Mouse (Mus musculus) forebrain, postnatal 0 days (tissue): ENCODE measurements around the gene Zic5. TPM values are rescaled to one million over a fixed set of nuclear protein-coding genes. Genes with fewer than 3 reads are reported as not detected.

Source experiments
- ATAC-seq: fragments of 200-750 bp; cut with Nextera tagmentation; 2 replicates; pipeline ENCODE4 v1.8.0; 2017; ENCODE audit warnings: mild to moderate bottlenecking, moderate library complexity
- DNase-seq: peaks from one replicate; pipeline ENCODE4 v3.0.0-alpha.2; 2015
- H3K27ac ChIP-seq: fragments of 300-500 bp; sonication (generic); 2 replicates; pipeline ENCODE4 v1.5.1; 2014; ENCODE audit warnings: low read depth, mild to moderate bottlenecking, antibody characterized with exemption, low read length, moderate library complexity, mixed read lengths
- H3K27me3 ChIP-seq: fragments of 300-500 bp; sonication (generic); 2 replicates; pipeline ENCODE4 v1.6.1; 2014; ENCODE audit warnings: mild to moderate bottlenecking, low read length, mixed read lengths; ENCODE audit not compliant: insufficient read depth
- H3K36me3 ChIP-seq: fragments of 300-500 bp; sonication (generic); 2 replicates; pipeline ENCODE4 v1.6.1; 2014; ENCODE audit warnings: mild to moderate bottlenecking, moderate library complexity; ENCODE audit not compliant: insufficient read depth
- H3K4me1 ChIP-seq: fragments of 300-500 bp; sonication (generic); 2 replicates; pipeline ENCODE4 v1.6.1; 2014; ENCODE audit warnings: antibody characterized with exemption; ENCODE audit not compliant: insufficient read depth
- H3K4me2 ChIP-seq: fragments of 300-500 bp; sonication (generic); 2 replicates; pipeline ENCODE4 v1.6.1; 2014; ENCODE audit warnings: low read depth, mild to moderate bottlenecking, moderate library complexity
- H3K4me3 ChIP-seq: fragments of 300-500 bp; sonication (generic); 2 replicates; pipeline ENCODE4 v1.5.1; 2014; ENCODE audit warnings: low read depth, low read length, mixed read lengths
- H3K9ac ChIP-seq: fragments of 300-500 bp; sonication (generic); 2 replicates; pipeline ENCODE4 v1.6.1; 2014; ENCODE audit warnings: mild to moderate bottlenecking
- H3K9me3 ChIP-seq: fragments of 300-500 bp; sonication (generic); 2 replicates; pipeline ENCODE4 v1.6.1; 2016; ENCODE audit warnings: low read length
- CTCF ChIP-seq: sonication (generic); IDR thresholded peaks from 2 replicates; pipeline ENCODE4 v1.5.1; 2016; ENCODE audit warnings: antibody characterized with exemption, control low read depth, low read depth
- WGBS: fragments of 180-500 bp; shearing (Covaris S2); extraction: QIAGEN DNeasy Blood & Tissue Kit; methylation state at CpG from one replicate; pipeline ENCODE4 v1.1.7; 2014; 5-methylcytosine and 5-hydroxymethylcytosine counted together
- polyA plus RNA-seq: library from polyadenylated mRNA; unstranded; fragments of >200 nt; fragmentation: Nextera tagmentation; extraction: Ambion mirVana; gene quantifications from 2 replicates; pipeline ENCODE4 v1.2.1, GENCODE M21; 2015
- total RNA-seq: library from RNA; depleted of rRNA; stranded (reverse); fragments of >200 nt; gene quantifications from 2 replicates; pipeline ENCODE4 v1.2.3, GENCODE M21; 2014

Gene Zic5
- total and polyA plus RNA-seq, 2 experiments from 2014 or later = 13.8 to 22.8 TPM

DNA sequence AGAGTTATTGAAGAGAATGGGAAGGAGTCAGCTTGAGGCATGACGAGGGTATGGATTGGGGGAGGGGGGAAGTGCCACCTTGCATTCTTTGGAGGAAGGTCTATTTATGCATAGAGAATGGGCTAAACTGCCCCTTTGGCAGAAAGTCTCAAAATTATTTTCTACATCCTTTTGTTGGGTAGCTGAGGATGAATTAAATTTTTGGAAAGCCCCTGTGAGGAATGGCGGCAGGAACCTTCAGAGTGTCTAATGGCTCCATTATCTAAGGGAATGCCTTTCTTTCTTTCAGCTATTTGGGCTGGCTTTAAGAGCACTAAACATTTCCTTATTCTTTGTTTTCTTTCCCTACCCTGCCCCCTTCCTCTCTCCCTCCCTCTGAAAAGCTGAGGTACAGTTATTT lies 14.9 kb upstream of the Zic5 start:
- peaks cover 41% of the 10 kb centered on the region for H3K27me3 ChIP-seq
- no peaks in the 10 kb centered on the region for H3K4me1 ChIP-seq
- DNase-seq (peak; percentile 35), ATAC-seq (no peak)
- peak overlapping the region; percentile 48 for H3K4me3 ChIP-seq
- H3K9ac ChIP-seq = peak overlapping the region; percentile 40
- no peaks in the 10 kb centered on the region for H3K36me3 ChIP-seq
- peak overlapping the region; percentile 23; the same call in 1 of the 2 replicates for H3K27ac ChIP-seq
- H3K4me2 ChIP-seq = peak overlapping the region; percentile 41; the same call in 1 of the 2 replicates
- no peak for TF ChIP-seq CTCF
- WGBS = 22% methylated on average over 2 of the region's 2 CpGs
- no peaks in the 10 kb centered on the region for H3K9me3 ChIP-seq

DNA sequence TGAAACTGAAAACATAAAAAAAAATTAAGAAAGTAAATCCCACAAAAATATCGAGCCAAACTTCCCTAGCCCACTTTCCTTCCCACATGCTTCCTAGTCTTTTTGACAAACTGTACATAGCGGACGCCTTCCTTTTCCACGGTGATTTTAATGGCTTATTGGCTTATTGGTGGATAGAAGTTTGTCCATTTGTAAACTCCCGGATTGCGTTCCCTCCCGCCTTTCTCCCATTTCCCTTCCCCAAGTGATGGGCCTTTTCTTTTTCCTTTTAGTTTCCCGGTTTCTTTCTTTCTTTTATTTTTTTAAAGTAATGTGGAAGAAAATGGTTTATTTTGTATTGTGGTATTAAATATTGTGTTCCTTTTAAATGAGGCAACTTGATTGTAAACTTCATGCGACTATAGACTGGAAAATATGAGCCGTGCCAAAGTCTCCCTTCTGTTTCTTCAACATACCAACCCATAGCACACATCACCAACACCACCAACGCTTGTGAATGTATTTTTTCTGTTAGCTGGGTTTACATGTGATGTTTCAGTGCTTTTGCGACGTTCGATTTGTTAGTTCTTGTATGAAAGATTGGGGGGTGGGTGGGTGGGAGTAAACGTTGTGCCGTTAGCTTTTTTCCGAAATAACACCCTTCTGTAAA lies 14.1 kb upstream of the Zic5 start:
- 18% methylated on average over 17 of the region's 17 CpGs for whole genome bisulfite sequencing

DNA sequence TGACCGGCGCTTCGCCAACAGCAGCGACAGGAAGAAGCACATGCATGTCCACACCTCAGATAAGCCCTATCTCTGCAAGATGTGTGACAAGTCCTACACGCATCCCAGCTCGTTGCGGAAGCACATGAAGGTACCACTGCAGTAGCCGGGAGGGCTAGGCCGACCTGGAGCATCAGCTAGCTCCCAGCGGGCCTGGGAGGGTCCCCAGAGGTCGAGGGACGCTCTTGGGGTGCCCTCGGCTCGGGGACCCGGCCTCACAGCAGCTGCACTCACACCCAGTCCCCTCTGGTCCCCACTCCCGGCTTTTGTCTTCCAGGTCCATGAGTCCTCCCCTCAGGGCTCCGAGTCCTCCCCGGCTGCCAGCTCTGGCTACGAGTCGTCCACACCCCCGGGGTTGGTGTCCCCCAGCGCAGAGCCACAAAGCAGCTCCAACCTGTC lies 13.1 kb upstream of the Zic5 start:
- H3K9ac ChIP-seq = peak overlapping the region; percentile 61
- peak overlapping the region; percentile 47 for H3K27ac ChIP-seq
- H3K9me3 ChIP-seq = no peaks in the 10 kb centered on the region
- H3K4me3 ChIP-seq = peak overlapping the region; percentile 48
- 2% methylated on average over 22 of the region's 22 CpGs for WGBS
- no peak for ATAC-seq
- H3K4me2 ChIP-seq = peak overlapping the region; percentile 39
- no peaks in the 10 kb centered on the region for H3K36me3 ChIP-seq
- no peak for DNase-seq
- peaks cover 25% of the 10 kb centered on the region for H3K27me3 ChIP-seq
- no peaks in the 10 kb centered on the region for H3K4me1 ChIP-seq
- no peak for TF ChIP-seq CTCF

More for the DNA sequence above, 14.1 kb upstream of the Zic5 start:
- Histone ChIP-seq H3K4me2 (peak overlapping the region; percentile 39; the same call in 1 of the 2 replicates), H3K27ac (no peak overlapping the region), H3K9me3 (no peaks in the 10 kb centered on the region), H3K27me3 (peaks cover 33% of the 10 kb centered on the region), H3K36me3 (no peaks in the 10 kb centered on the region), H3K4me1 (no peaks in the 10 kb centered on the region), H3K9ac (peak overlapping the region; percentile 61; the same call in 1 of the 2 replicates), H3K4me3 (peak overlapping the region; percentile 48)
- ATAC-seq (no peak), DNase-seq (peak; percentile 56)
- no peak for TF ChIP-seq CTCF

DNA sequence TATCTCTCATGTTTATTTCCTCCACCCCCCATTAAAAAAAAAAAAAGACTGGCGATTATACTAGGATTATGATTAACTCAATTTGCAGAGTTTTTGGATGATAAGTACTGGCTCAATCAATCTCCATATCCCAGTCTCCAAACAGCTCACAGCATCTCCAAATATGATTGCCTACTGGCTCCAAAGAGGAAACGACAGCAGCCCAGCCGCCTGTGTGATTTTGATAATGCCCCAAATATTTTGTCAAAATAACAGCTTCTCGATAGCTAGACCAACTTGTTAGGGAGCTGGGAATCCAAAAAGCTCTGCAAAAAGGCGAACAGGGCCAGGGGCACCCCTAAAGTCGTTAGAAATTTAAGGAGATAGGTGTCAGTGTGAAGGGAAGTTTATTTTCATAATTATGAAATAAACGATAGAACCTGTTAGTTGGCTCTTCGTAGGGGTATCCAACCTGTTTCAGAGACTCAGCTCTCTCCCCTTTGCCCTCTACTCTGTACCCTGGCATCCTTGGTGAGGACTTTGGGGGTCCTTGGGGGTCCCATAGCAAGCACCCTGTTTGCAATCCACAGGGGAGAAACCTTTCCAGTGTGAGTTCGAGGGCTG lies 12.6 kb upstream of the Zic5 start:
- peak overlapping the region; percentile 47 for H3K27ac ChIP-seq
- H3K9me3 ChIP-seq = no peaks in the 10 kb centered on the region
- H3K27me3 ChIP-seq = peaks cover 23% of the 10 kb centered on the region
- 5% methylated on average over 9 of the region's 9 CpGs for WGBS
- H3K4me2 ChIP-seq = peak overlapping the region; percentile 39
- ATAC-seq (no peak), DNase-seq (peak; percentile 74)
- peak overlapping the region; percentile 61 for H3K9ac ChIP-seq
- peak overlapping the region; percentile 48 for H3K4me3 ChIP-seq
- H3K4me1 ChIP-seq = no peaks in the 10 kb centered on the region
- H3K36me3 ChIP-seq = no peaks in the 10 kb centered on the region
- no peak for TF ChIP-seq CTCF

DNA sequence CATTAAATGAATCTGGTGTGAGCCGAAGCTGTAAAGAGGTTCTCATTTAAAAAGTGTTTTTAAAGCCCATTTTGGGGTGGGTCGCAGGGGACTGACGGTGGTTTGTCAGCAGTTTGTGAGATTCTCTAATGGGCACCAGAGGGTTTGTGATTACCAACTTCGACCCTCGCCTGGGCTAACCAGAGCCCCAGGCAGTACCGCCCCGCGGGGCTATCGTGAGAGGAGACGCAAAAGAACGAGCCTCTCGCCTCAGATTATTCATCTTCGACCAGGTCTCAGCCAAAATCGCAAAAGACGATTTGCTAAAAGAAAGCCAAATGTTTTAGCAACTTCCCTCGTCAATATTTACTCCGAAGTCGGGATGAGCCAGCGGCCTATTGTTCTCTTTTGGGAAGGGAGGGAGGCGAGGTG lies 11.8 kb upstream of the Zic5 start:
- 1% methylated on average over 20 of the region's 20 CpGs for WGBS
- Histone ChIP-seq H3K27ac (peak overlapping the region; percentile 47; the same call in 1 of the 2 replicates), H3K4me3 (peak overlapping the region; percentile 48), H3K9ac (peak overlapping the region; percentile 61), H3K27me3 (peaks cover 21% of the 10 kb centered on the region), H3K4me2 (peak overlapping the region; percentile 56; the same call in 1 of the 2 replicates), H3K36me3 (no peaks in the 10 kb centered on the region), H3K4me1 (no peaks in the 10 kb centered on the region), H3K9me3 (no peaks in the 10 kb centered on the region)
- no peak for ATAC-seq
- DNase-seq = no peak
- no peak for TF ChIP-seq CTCF

DNA sequence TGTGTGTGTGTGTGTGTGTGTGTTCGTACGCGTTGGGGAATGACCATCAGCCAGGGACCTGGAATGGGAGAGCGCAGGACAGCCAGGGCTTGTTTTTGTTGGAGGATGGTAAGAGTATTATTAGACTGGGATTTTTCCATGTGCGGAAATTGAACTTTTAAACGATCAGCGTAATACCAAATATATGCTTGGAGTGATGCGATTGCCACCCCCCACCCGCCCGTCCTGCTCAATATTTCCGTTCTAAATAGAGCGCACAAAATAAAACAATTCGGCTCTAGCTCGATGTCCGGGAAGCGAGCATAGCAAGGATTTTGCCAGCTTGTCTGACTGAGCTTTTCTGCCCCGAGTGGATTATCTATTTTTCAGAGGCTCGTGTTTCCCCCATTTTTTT lies 11.3 kb upstream of the Zic5 start:
- peak overlapping the region; percentile 56 for H3K4me2 ChIP-seq
- under 1% methylated on average over 18 of the region's 18 CpGs for WGBS
- peak overlapping the region; percentile 48 for H3K4me3 ChIP-seq
- peak overlapping the region; percentile 61 for H3K9ac ChIP-seq
- H3K27ac ChIP-seq = peak overlapping the region; percentile 83; the same call in 1 of the 2 replicates
- H3K27me3 ChIP-seq = peaks cover 17% of the 10 kb centered on the region
- H3K36me3 ChIP-seq = no peaks in the 10 kb centered on the region
- no peaks in the 10 kb centered on the region for H3K9me3 ChIP-seq
- ATAC-seq (no peak), DNase-seq (peak; percentile 67)
- H3K4me1 ChIP-seq = no peaks in the 10 kb centered on the region
- TF ChIP-seq CTCF = no peak

DNA sequence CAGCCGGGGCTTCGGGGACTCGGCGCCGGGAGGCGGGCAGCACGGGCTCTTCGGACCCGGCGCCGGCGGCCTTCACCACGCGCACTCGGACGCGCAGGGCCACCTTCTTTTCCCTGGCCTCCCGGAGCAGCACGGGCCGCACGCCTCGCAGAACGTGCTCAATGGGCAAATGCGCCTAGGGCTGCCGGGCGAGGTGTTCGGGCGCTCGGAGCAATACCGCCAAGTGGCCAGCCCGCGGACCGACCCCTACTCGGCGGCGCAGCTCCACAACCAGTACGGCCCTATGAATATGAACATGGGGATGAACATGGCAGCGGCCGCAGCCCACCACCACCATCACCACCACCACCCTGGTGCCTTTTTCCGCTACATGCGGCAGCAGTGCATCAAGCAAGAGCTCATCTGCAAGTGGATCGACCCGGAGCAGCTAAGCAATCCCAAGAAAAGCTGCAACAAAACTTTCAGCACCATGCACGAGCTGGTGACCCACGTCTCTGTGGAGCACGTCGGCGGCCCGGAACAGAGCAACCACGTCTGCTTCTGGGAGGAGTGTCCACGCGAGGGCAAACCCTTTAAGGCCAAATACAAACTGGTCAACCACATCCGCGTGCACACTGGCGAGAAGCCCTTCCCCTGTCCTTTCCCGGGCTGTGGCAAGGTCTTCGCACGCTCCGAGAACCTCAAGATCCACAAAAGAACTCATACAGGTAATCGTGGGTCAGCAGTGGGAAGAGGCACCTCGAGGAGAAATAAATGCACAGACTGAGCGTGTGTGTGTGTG lies 10.8 kb upstream of the Zic5 start:
- Histone ChIP-seq H3K4me3 (peak overlapping the region; percentile 48), H3K4me2 (peak overlapping the region; percentile 56), H3K4me1 (no peaks in the 10 kb centered on the region), H3K27ac (peak overlapping the region; percentile 83), H3K9me3 (no peaks in the 10 kb centered on the region), H3K27me3 (peaks cover 11% of the 10 kb centered on the region), H3K36me3 (no peaks in the 10 kb centered on the region), H3K9ac (peak overlapping the region; percentile 61)
- ATAC-seq (no peak), DNase-seq (peak; percentile 51)
- under 1% methylated on average over 60 of the region's 62 CpGs for WGBS
- no peak for TF ChIP-seq CTCF
